Mouse (Mus musculus) CH12.LX (cell line): ENCODE measurements around the gene Hdac4. TPM values are rescaled to one million over a fixed set of nuclear protein-coding genes. Genes with fewer than 3 reads are reported as not detected.

Experiments
- DNase-seq: peaks from one replicate; pipeline ENCODE4 v3.0.0-alpha.2; 2013; ENCODE audit errors: extremely low read depth
- H3K27ac ChIP-seq: 2 replicates; pipeline ENCODE4 v1.5.1; 2012; ENCODE audit warnings: low read depth, mild to moderate bottlenecking, control low read depth, moderate library complexity; ENCODE audit not compliant: insufficient read depth
- H3K27me3 ChIP-seq: replicated peaks from 2 replicates; pipeline ENCODE3; 2012; ENCODE audit warnings: inconsistent platforms
- H3K36me3 ChIP-seq, 2 experiments: replicated peaks in 1 of 2; 2 replicates each; pipeline versions ENCODE3 to v1.6.1; 2012; ENCODE audit warnings: inconsistent platforms in 1 of 2, low read length in 1 of 2, mild to moderate bottlenecking in 1 of 2, mixed read lengths in 1 of 2, moderate library complexity in 1 of 2; ENCODE audit not compliant: control insufficient read depth in 1 of 2, insufficient read depth in 1 of 2
- H3K4me1 ChIP-seq, 2 experiments: 2 replicates each; pipeline ENCODE4 v1.6.1; 2012; ENCODE audit warnings: inconsistent platforms in 1 of 2, moderate library complexity in 1 of 2; ENCODE audit not compliant: insufficient read depth in 2 of 2, control insufficient read depth in 1 of 2
- H3K4me2 ChIP-seq: 2 replicates; pipeline ENCODE4 v1.6.1; 2012; ENCODE audit warnings: low read depth, mild to moderate bottlenecking, control low read depth; ENCODE audit not compliant: poor library complexity, insufficient read depth, severe bottlenecking
- H3K4me3 ChIP-seq, 3 experiments: fragments of 150-350 bp in 1 of 3; sonication (generic) in 1 of 3; replicated peaks in 1 of 3; 2 replicates each; pipeline versions ENCODE3 to v1.5.1; 2011 to 2012; ENCODE audit warnings: low read depth in 2 of 3, low read length in 2 of 3, mild to moderate bottlenecking in 2 of 3, moderate library complexity in 2 of 3, control low read depth in 1 of 3, improper control_type of control experiment in 1 of 3, inconsistent platforms in 1 of 3, mixed read lengths in 1 of 3; ENCODE audit not compliant: poor library complexity in 1 of 3
- H3K79me2 ChIP-seq: replicated peaks from 2 replicates; pipeline ENCODE4 v1.6.1; 2012; ENCODE audit warnings: mild to moderate bottlenecking, moderate library complexity; ENCODE audit not compliant: control insufficient read depth, poor library complexity, insufficient read depth, severe bottlenecking; ENCODE audit errors: extremely low read depth
- H3K9ac ChIP-seq: 2 replicates; pipeline ENCODE4 v1.6.1; 2012; ENCODE audit warnings: low read depth, mild to moderate bottlenecking, control low read depth, moderate library complexity; ENCODE audit not compliant: insufficient read depth
- H3K9me3 ChIP-seq: replicated peaks from 2 replicates; pipeline ENCODE3; 2012; ENCODE audit warnings: low read length, inconsistent platforms, mixed read lengths
- BHLHE40 ChIP-seq: IDR thresholded peaks from 2 replicates; pipeline ENCODE4 v1.6.1; 2011; ENCODE audit warnings: mild to moderate bottlenecking, low read depth, low read length, improper control_type of control experiment
- CHD1 ChIP-seq: IDR thresholded peaks from 2 replicates; pipeline ENCODE4 v1.6.1; 2012; ENCODE audit warnings: low read depth, low read length, improper control_type of control experiment, inconsistent platforms
- CHD2 ChIP-seq: IDR thresholded peaks from 2 replicates; pipeline ENCODE4 v1.6.1; 2011; ENCODE audit warnings: low read length, improper control_type of control experiment
- CTCF ChIP-seq, 2 experiments: IDR thresholded peaks in 1 of 2; conservative IDR thresholded peaks in 1 of 2; 2 replicates each; pipeline ENCODE4 v1.5.1; 2011 to 2012; ENCODE audit warnings: low read depth in 2 of 2, low read length in 2 of 2, improper control_type of control experiment in 1 of 2, inconsistent platforms in 1 of 2, mild to moderate bottlenecking in 1 of 2, moderate library complexity in 1 of 2
- ELF1 ChIP-seq: IDR thresholded peaks from 2 replicates; pipeline ENCODE4 v1.6.1; 2014; ENCODE audit warnings: low read depth, mild to moderate bottlenecking, inconsistent platforms, low read length, improper control_type of control experiment
- ETS1 ChIP-seq: conservative IDR thresholded peaks from 2 replicates; pipeline ENCODE4 v1.6.1; 2012; ENCODE audit warnings: low read depth, mild to moderate bottlenecking, inconsistent platforms, low read length, improper control_type of control experiment, moderate library complexity
- HCFC1 ChIP-seq: IDR thresholded peaks from 2 replicates; pipeline ENCODE4 v1.6.1; 2012; ENCODE audit warnings: low read depth, mild to moderate bottlenecking, inconsistent platforms, low read length, improper control_type of control experiment
- JUN ChIP-seq: IDR thresholded peaks from 2 replicates; pipeline ENCODE4 v1.6.1; 2011; ENCODE audit warnings: low read depth, mild to moderate bottlenecking, low read length, improper control_type of control experiment, moderate library complexity; ENCODE audit not compliant: insufficient read depth
- JUND ChIP-seq: conservative IDR thresholded peaks from 2 replicates; pipeline ENCODE4 v1.6.1; 2011; ENCODE audit warnings: low read depth, low read length, improper control_type of control experiment
- KAT2A ChIP-seq: IDR thresholded peaks from 2 replicates; pipeline ENCODE4 v1.6.1; 2012; ENCODE audit warnings: low read length, improper control_type of control experiment, inconsistent platforms; ENCODE audit not compliant: insufficient replicate concordance
- MAFK ChIP-seq: IDR thresholded peaks from 2 replicates; pipeline ENCODE4 v1.6.1; 2011; ENCODE audit warnings: low read length, improper control_type of control experiment; ENCODE audit not compliant: insufficient replicate concordance
- MAZ ChIP-seq: IDR thresholded peaks from 2 replicates; pipeline ENCODE4 v1.6.1; 2012; ENCODE audit warnings: low read depth, mild to moderate bottlenecking, inconsistent platforms, low read length, improper control_type of control experiment, moderate library complexity
- MEF2A ChIP-seq: IDR thresholded peaks from 2 replicates; pipeline ENCODE4 v1.6.1; 2014; ENCODE audit warnings: low read depth, mild to moderate bottlenecking, inconsistent platforms, low read length, improper control_type of control experiment, borderline replicate concordance
- MXI1 ChIP-seq: IDR thresholded peaks from 2 replicates; pipeline ENCODE4 v1.6.1; 2011; ENCODE audit warnings: mild to moderate bottlenecking, low read depth, low read length, improper control_type of control experiment
- NELFE ChIP-seq: IDR thresholded peaks from 2 replicates; pipeline ENCODE4 v1.6.1; 2011; ENCODE audit warnings: low read depth, low read length, improper control_type of control experiment
- NRF1 ChIP-seq: IDR thresholded peaks from 2 replicates; pipeline ENCODE4 v1.6.1; 2014; ENCODE audit warnings: low read depth, mild to moderate bottlenecking, inconsistent platforms, low read length, improper control_type of control experiment, moderate library complexity
- PAX5 ChIP-seq: IDR thresholded peaks from 2 replicates; pipeline ENCODE4 v1.6.1; 2012; ENCODE audit warnings: low read length, inconsistent platforms, mixed read lengths
- RCOR1 ChIP-seq: conservative IDR thresholded peaks from 2 replicates; pipeline ENCODE4 v1.6.1; 2012; ENCODE audit warnings: low read depth, mild to moderate bottlenecking, inconsistent platforms, low read length, improper control_type of control experiment
- SIN3A ChIP-seq: IDR thresholded peaks from 2 replicates; pipeline ENCODE4 v1.6.1; 2012; ENCODE audit warnings: low read length, improper control_type of control experiment, inconsistent platforms
- UBTF ChIP-seq: IDR thresholded peaks from 2 replicates; pipeline ENCODE4 v1.6.1; 2012; ENCODE audit warnings: low read depth, mild to moderate bottlenecking, inconsistent platforms, low read length, improper control_type of control experiment, moderate library complexity
- USF1 ChIP-seq: IDR thresholded peaks from 2 replicates; pipeline ENCODE4 v1.6.1; 2014; ENCODE audit warnings: low read depth, mild to moderate bottlenecking, inconsistent platforms, low read length, improper control_type of control experiment
- ZC3H11A ChIP-seq: IDR thresholded peaks from 2 replicates; pipeline ENCODE4 v1.6.1; 2012; ENCODE audit warnings: low read depth, mild to moderate bottlenecking, inconsistent platforms, low read length, improper control_type of control experiment
- ZMIZ1 ChIP-seq: IDR thresholded peaks from 2 replicates; pipeline ENCODE4 v1.6.1; 2012; ENCODE audit warnings: low read depth, mild to moderate bottlenecking, inconsistent platforms, low read length, improper control_type of control experiment
- ZNF384 ChIP-seq: IDR thresholded peaks from 2 replicates; pipeline ENCODE4 v1.6.1; 2012; ENCODE audit warnings: low read depth, low read length, improper control_type of control experiment, inconsistent platforms
- dilution Hi-C: fragments of 300-500 bp; cut with MboI; formaldehyde crosslinking; loops from 2 replicates; pipeline ENCODE4 v1.14.3; 2020; ENCODE audit warnings: low sequenced_read_pairs; ENCODE audit not compliant: extremely low pct_unique_long_range_greater_than_20kb, extremely low pct_ligation_motif_present
- in situ Hi-C: fragments of 300-500 bp; cut with MboI; formaldehyde crosslinking; loops from 3 replicates; pipeline ENCODE4 v1.14.3; 2019; ENCODE audit warnings: low sequenced_read_pairs, low pct_ligation_motif_present, low pct_unique_long_range_greater_than_20kb, mixed read lengths
- polyA plus RNA-seq: library from polyadenylated mRNA; unstranded; fragments of >175 nt; gene quantifications from 2 replicates; pipeline ENCODE4 v1.2.1, GENCODE M21; 2012; ENCODE audit warnings: low read depth; ENCODE audit not compliant: insufficient read length
- total RNA-seq, 2 experiments: library from RNA; depleted of rRNA; stranded (reverse); fragments of 300-350 nt in 1 of 2; fragments of >200 nt in 1 of 2; gene quantifications; 2 replicates each; pipeline ENCODE4 v1.2.3; 2012 to 2014

Hdac4 gene
- total and polyA plus RNA-seq, 3 experiments = 2.4 to 6.3 (median 4.3) TPM

- in situ Hi-C loops (no loop called here), dilution Hi-C loops (no loop called here)
- Histone ChIP-seq H3K4me2 (no peak overlapping the region), H3K79me2 (no peaks in the 10 kb centered on the region; the same call in 1 of the 2 replicates), H3K27ac (no peak overlapping the region), H3K27me3 (no peaks in the 10 kb centered on the region), H3K36me3 (peaks cover 0 to 6% of the 10 kb centered on the region in 2 experiments), H3K4me3 (no peak overlapping the region), H3K9me3 (no peaks in the 10 kb centered on the region), H3K4me1 (peaks cover 7 to 25% of the 10 kb centered on the region in 2 experiments), H3K9ac (no peak overlapping the region)
- DNase-seq = no peak
- TF ChIP-seq HCFC1 (no peak), BHLHE40 (no peak), MAFK (no peak), JUN (no peak), CHD1 (no peak), MXI1 (no peak), KAT2A (no peak), UBTF (no peak), RCOR1 (no peak)
- TF ChIP-seq, all 38 proteins: peak for 0
Observed at GRCm38 (mm10) chr1:92129751-92130150, 65.7 kb downstream of the Hdac4 start.

- H3K27me3 ChIP-seq = no peaks in the 10 kb centered on the region
- peaks cover 7 to 25% of the 10 kb centered on the region in 2 experiments for H3K4me1 ChIP-seq
- H3K9me3 ChIP-seq = no peaks in the 10 kb centered on the region
- H3K79me2 ChIP-seq = no peaks in the 10 kb centered on the region; the same call in 1 of the 2 replicates
- no peak overlapping the region for H3K4me2 ChIP-seq
- no peak overlapping the region for H3K27ac ChIP-seq
- H3K9ac ChIP-seq = peak overlapping the region; percentile 42
- no peak for TF ChIP-seq UBTF
- TF ChIP-seq MEF2A = no peak
- TF ChIP-seq ETS1 = no peak
- peak; percentile 49; the same call in 1 of the 2 replicates for TF ChIP-seq ZNF384
- TF ChIP-seq ELF1 = no peak
- dilution Hi-C loops (no loop called here), in situ Hi-C loops (no loop called here)
- peak; percentile 31 for DNase-seq
- H3K36me3 ChIP-seq = peaks cover 0 to 6% of the 10 kb centered on the region in 2 experiments
- peak overlapping the region in 1 of 3 experiments; percentile 16 for H3K4me3 ChIP-seq
Observed at GRCm38 (mm10) chr1:92127785-92128184, 67.7 kb downstream of the Hdac4 start.

GRCm38 (mm10) chr1:92127366-92127765 lies 68.1 kb downstream of the Hdac4 start:
- no peaks in the 10 kb centered on the region; the same call in 1 of the 2 replicates for H3K79me2 ChIP-seq
- H3K27ac ChIP-seq = no peak overlapping the region
- DNase-seq = no peak
- no peak overlapping the region for H3K4me2 ChIP-seq
- peak overlapping the region; percentile 42 for H3K9ac ChIP-seq
- in situ Hi-C loops (no loop called here), dilution Hi-C loops (no loop called here)
- H3K4me3 ChIP-seq = peak overlapping the region in 2 of 3 experiments; percentile 16 to 31
- H3K4me1 ChIP-seq = peaks cover 7 to 23% of the 10 kb centered on the region in 2 experiments
- TF ChIP-seq MAZ (no peak), PAX5 (no peak), CTCF (conservative IDR thresholded peaks at IDR 0.05 in 1 of 2, IDR thresholded peaks at IDR 0.05 in 1 of 2; ENCODE audit: low read depth in 2 of 2, low read length in 2 of 2) (no peak), CHD2 (no peak), NRF1 (no peak), ZMIZ1 (no peak), USF1 (no peak), HCFC1 (no peak), ZC3H11A (no peak), MAFK (no peak), SIN3A (no peak), MXI1 (no peak), JUND (no peak), NELFE (no peak), ZNF384 (no peak), JUN (no peak), ETS1 (no peak)
- H3K9me3 ChIP-seq = no peaks in the 10 kb centered on the region
- H3K27me3 ChIP-seq = no peaks in the 10 kb centered on the region
- peaks cover 0 to 6% of the 10 kb centered on the region in 2 experiments for H3K36me3 ChIP-seq
